Mouse (Mus musculus): Measurements from ENCODE around the gene Dmap1. TPM values are rescaled to one million over a fixed set of nuclear protein-coding genes. Genes with fewer than 3 reads are reported as not detected.

The Dmap1 gene
- polyA plus RNA-seq, 1 experiment = not detected

DNA sequence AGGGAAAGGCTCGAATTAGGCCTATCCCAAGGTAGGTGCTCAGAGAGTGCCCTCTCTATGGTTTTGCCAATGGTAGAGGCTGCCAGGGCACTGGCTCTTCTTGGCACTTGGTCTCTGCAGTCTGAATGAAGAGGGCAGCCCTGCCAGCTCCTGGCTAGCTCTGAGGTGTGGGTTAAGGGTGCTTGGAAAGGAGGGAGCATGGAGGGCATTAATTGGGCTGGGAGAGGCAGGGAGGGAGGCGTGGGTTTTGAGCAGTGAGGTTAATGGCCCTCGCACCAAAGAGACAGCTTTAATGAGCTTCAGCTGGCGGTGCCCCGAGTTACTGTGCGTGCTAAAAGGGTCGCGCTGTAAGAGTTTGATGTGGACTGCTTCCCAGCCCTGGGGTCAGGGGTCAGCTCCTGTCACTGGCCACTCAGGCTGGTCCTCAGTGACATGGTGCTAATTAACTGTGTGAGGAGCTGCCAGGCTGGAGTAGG is 30.4 kb downstream of the Dmap1 start:
- no peak for TF ChIP-seq CTCF (IDR thresholded peaks at IDR 0.05; ENCODE audit: insufficient read depth, low read depth, low read length)
- TF ChIP-seq POLR2A (IDR thresholded peaks at IDR 0.05; ENCODE audit: insufficient read depth, low read depth, low read length) = no peak
- 50% methylated on average over 8 of the region's 8 CpGs for WGBS
- Histone ChIP-seq H3K4me3 (ENCODE audit: insufficient read depth, low read depth, low read length) (no peak overlapping the region), H3K4me1 (ENCODE audit: control insufficient read depth, insufficient read depth, low read length) (peaks cover 30% of the 10 kb centered on the region), H3K27ac (ENCODE audit: insufficient read depth, low read depth, low read length) (no peak overlapping the region)

DNA sequence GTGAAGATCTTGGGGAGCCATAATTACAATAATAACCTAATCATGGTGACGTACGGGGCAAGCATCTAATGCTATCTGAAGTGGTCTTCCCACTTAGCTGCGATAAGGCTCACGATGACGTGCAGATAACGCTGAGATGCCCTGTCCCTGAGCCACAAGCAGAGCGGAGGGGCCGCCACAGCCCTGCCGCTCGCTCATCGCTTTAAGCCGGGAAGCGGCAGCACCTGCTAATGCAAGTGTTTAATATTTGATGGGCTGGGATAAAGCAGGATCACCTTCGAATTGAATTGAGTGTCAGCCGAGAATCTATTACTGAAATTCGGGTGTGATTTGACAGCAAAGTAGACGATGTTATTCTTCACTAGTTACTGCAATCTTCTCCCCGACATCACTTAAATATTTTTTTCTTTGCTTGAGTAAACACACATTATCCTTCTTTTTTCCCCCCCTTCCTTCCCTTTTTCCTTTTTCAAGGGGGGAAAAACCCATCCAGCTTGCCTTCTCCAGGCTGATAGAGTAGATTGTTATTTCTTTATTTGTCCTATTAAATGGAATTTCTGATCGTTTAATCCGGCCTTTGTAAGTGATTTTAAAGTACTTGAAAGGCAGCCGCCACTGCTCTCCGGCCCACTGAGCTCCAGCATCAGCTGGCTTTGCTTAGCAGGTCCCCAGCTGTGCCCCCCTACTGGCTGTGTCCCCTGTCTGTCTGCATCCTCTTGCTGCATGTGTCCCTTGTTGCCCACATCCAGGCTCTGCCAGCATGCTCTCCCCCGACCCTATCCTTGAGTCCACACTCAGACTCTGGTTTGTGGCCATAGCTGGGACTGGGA is 34.9 kb downstream of the Dmap1 start:
- peaks cover 39% of the 10 kb centered on the region for H3K4me1 ChIP-seq (ENCODE audit: control insufficient read depth, insufficient read depth, low read length)
- no peak overlapping the region; the same call in 1 of the 2 replicates for H3K27ac ChIP-seq (ENCODE audit: insufficient read depth, low read depth, low read length)
- no peak overlapping the region for H3K4me3 ChIP-seq (ENCODE audit: insufficient read depth, low read depth, low read length)
- TF ChIP-seq POLR2A (IDR thresholded peaks at IDR 0.05; ENCODE audit: insufficient read depth, low read depth, low read length) = no peak
- no peak for TF ChIP-seq CTCF (IDR thresholded peaks at IDR 0.05; ENCODE audit: insufficient read depth, low read depth, low read length)
- 61% methylated on average over 23 of the region's 23 CpGs for WGBS

GRCm38 (mm10) chr4:117646496-117646895 is 35.6 kb downstream of the Dmap1 start:
- no peak overlapping the region for H3K4me3 ChIP-seq (ENCODE audit: insufficient read depth, low read depth, low read length)
- TF ChIP-seq POLR2A (IDR thresholded peaks at IDR 0.05; ENCODE audit: insufficient read depth, low read depth, low read length) = no peak
- TF ChIP-seq CTCF (IDR thresholded peaks at IDR 0.05; ENCODE audit: insufficient read depth, low read depth, low read length) = no peak
- peaks cover 35% of the 10 kb centered on the region for H3K4me1 ChIP-seq (ENCODE audit: control insufficient read depth, insufficient read depth, low read length)
- WGBS = 52% methylated on average over 8 of the region's 8 CpGs
- H3K27ac ChIP-seq (ENCODE audit: insufficient read depth, low read depth, low read length) = no peak overlapping the region; the same call in 1 of the 2 replicates

- Histone ChIP-seq H3K4me3 (ENCODE audit: insufficient read depth, low read depth, low read length) (no peak overlapping the region), H3K27ac (ENCODE audit: insufficient read depth, low read depth, low read length) (peak overlapping the region; percentile 60; the same call in 1 of the 2 replicates), H3K4me1 (ENCODE audit: control insufficient read depth, insufficient read depth, low read length) (peaks cover 34% of the 10 kb centered on the region)
- TF ChIP-seq POLR2A (IDR thresholded peaks at IDR 0.05; ENCODE audit: insufficient read depth, low read depth, low read length) (no peak), CTCF (IDR thresholded peaks at IDR 0.05; ENCODE audit: insufficient read depth, low read depth, low read length) (no peak)
- 38% methylated on average over 2 of the region's 2 CpGs for WGBS
These were observed 36.2 kb downstream of the Dmap1 start for GRCm38 (mm10) chr4:117645859-117646258.

DNA sequence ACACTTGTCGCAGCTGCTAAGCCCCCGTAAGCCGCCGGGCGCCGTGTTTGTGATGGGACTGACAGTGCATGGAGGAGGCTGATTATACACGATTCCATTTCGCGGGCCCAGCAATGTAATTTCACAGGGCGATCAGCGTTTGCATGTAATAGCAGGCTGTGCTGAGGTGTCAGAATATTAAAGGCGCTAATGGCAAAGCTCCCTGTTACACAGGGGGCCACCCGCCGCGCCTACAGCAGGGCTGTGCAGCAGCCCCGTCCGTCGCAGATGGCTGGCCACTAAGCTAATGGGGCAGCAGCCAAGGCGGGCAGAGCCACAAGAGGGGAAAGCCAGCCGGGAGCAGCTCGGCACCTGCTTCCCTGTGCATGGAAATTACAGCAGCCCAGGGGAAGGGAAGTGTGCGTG is 37.0 kb downstream of the Dmap1 start:
- Histone ChIP-seq H3K27ac (ENCODE audit: insufficient read depth, low read depth, low read length) (peak overlapping the region; percentile 60), H3K4me1 (ENCODE audit: control insufficient read depth, insufficient read depth, low read length) (peaks cover 34% of the 10 kb centered on the region), H3K4me3 (ENCODE audit: insufficient read depth, low read depth, low read length) (no peak overlapping the region; the same call in 1 of the 2 replicates)
- no peak for TF ChIP-seq CTCF (IDR thresholded peaks at IDR 0.05; ENCODE audit: insufficient read depth, low read depth, low read length)
- TF ChIP-seq POLR2A (IDR thresholded peaks at IDR 0.05; ENCODE audit: insufficient read depth, low read depth, low read length) = no peak
- 13% methylated on average over 22 of the region's 22 CpGs for WGBS

- Histone ChIP-seq H3K4me3 (ENCODE audit: insufficient read depth, low read depth, low read length) (no peak overlapping the region), H3K4me1 (ENCODE audit: control insufficient read depth, insufficient read depth, low read length) (peaks cover 27% of the 10 kb centered on the region), H3K27ac (ENCODE audit: insufficient read depth, low read depth, low read length) (no peak overlapping the region)
- TF ChIP-seq CTCF (IDR thresholded peaks at IDR 0.05; ENCODE audit: insufficient read depth, low read depth, low read length) (no peak), POLR2A (IDR thresholded peaks at IDR 0.05; ENCODE audit: insufficient read depth, low read depth, low read length) (no peak)
- 67% methylated on average over 1 of the region's 1 CpGs for WGBS
These were observed 40.3 kb downstream of the Dmap1 start for GRCm38 (mm10) chr4:117641804-117642203.

DNA sequence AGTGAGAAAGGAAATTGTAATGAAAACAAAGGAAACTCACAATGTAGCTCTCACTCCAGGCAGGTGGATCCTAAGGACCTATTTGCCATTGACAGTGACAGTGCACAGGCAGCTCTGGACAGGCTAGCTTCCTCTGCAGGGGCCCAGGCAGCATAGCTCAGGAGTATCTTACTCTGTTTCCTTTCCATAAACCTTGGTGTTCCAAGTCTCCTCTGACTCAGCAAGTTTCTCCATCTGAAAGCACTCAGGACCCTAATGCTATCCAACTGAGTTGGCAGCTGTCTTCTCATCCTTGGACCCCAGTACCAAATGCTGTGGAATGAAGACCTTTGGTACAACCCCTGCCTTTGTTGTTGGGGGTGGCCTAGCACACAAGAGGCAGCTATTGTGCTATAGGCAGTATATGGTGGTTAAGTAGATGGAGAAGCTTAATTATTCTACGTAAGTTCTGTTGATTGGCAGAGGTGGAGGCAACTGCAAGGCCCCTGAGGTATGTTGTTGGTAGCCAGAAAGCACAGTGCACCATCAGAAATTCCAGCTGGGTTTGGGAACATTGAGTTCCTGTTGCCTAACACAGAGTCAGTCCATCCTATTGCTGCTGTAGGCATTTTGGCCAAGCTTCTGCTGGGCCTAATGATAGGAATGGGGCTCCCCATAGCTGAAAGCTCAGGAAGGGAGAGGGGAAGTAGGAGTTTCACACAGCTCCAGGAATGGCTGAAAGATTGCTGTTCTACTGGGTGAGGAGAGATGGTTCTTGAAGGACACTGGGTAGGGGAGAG is 41.0 kb downstream of the Dmap1 start:
- TF ChIP-seq POLR2A (IDR thresholded peaks at IDR 0.05; ENCODE audit: insufficient read depth, low read depth, low read length) = no peak
- TF ChIP-seq CTCF (IDR thresholded peaks at IDR 0.05; ENCODE audit: insufficient read depth, low read depth, low read length) = no peak
- H3K27ac ChIP-seq (ENCODE audit: insufficient read depth, low read depth, low read length) = no peak overlapping the region
- 98% methylated on average over 1 of the region's 1 CpGs for WGBS
- peaks cover 25% of the 10 kb centered on the region for H3K4me1 ChIP-seq (ENCODE audit: control insufficient read depth, insufficient read depth, low read length)
- H3K4me3 ChIP-seq (ENCODE audit: insufficient read depth, low read depth, low read length) = no peak overlapping the region

DNA sequence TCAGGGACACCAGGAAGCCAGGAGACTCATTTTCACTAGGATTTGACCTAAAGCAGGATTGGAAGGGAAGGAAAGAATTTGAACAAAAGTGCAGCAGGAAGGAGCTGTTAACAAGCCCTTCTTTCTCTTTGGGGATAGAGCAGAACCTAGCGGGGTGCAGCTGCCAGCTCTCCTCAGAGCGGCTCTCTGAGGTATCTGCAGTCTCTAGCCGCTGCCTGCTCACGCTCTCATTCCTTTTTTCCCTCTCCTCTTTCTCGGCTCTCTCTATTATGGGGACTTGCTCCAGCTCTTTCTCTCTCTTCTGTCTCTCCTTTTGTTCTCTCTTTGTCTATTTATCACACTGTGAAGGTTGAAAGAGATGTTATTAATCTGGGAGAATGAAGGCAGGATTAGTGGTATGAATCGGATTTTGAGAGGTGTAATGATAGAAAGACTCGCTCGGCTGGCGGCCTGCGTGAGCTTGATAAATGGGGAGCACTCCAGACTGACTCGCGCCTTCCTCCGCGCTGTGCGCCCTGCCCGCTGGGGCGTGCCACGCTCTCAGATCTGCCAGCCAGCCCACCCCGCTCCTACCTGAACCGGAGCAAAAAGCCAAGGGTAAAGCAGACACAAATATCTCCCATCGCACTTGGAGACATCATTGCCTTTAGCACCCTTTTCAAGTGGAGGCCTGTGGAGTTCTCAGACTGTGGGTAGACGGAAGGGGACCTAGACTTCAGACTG is 45.0 kb downstream of the Dmap1 start:
- Histone ChIP-seq H3K4me3 (ENCODE audit: insufficient read depth, low read depth, low read length) (no peak overlapping the region), H3K27ac (ENCODE audit: insufficient read depth, low read depth, low read length) (no peak overlapping the region), H3K4me1 (ENCODE audit: control insufficient read depth, insufficient read depth, low read length) (peaks cover 15% of the 10 kb centered on the region)
- TF ChIP-seq CTCF (IDR thresholded peaks at IDR 0.05; ENCODE audit: insufficient read depth, low read depth, low read length) = no peak
- TF ChIP-seq POLR2A (IDR thresholded peaks at IDR 0.05; ENCODE audit: insufficient read depth, low read depth, low read length) = no peak
- 59% methylated on average over 22 of the region's 22 CpGs for WGBS

Data from olfactory bulb, adult 2 months (tissue).